Mouse (Mus musculus): ENCODE data around the gene Platr17.

- TF ChIP-seq TAL1 (conservative IDR thresholded peaks at IDR 0.05; ENCODE audit: low read depth, low read length) (no peak), CTCF (IDR thresholded peaks at IDR 0.05; ENCODE audit: low read depth, low read length) (no peak), GATA1 (IDR thresholded peaks at IDR 0.05; ENCODE audit: borderline replicate concordance, low read length) (no peak), POLR2AphosphoS5 (IDR thresholded peaks at IDR 0.05; ENCODE audit: insufficient replicate concordance, low read depth, low read length) (no peak)
Measured at GRCm38 (mm10) chr17:33911052-33911812, 6.3 kb downstream of the Platr17 start.
